Mouse (Mus musculus) intestine, postnatal 0 days (tissue): Measurements from ENCODE around the gene Rarb. TPM values are rescaled to one million over a fixed set of nuclear protein-coding genes. Genes with fewer than 3 reads are reported as not detected.
A peak's percentile ranks its signal among the peaks of the same experiment; 100 is the strongest.

ENCODE experiments used
- ATAC-seq: fragments of 200-750 bp; cut with Nextera tagmentation; 2 replicates; pipeline ENCODE4 v1.8.0; 2017; ENCODE audit warnings: mild to moderate bottlenecking, moderate TSS enrichment, moderate library complexity
- H3K27ac ChIP-seq: fragments of 300-500 bp; sonication (generic); 2 replicates; pipeline ENCODE4 v1.5.1; 2014; ENCODE audit warnings: mild to moderate bottlenecking, low read depth, low read length, moderate library complexity
- H3K27me3 ChIP-seq: fragments of 300-500 bp; sonication (generic); replicated peaks from 2 replicates; pipeline ENCODE4 v1.6.1; 2014; ENCODE audit warnings: low read length, mixed read lengths; ENCODE audit not compliant: control insufficient read depth, insufficient read depth
- H3K36me3 ChIP-seq: fragments of 300-500 bp; sonication (generic); 2 replicates; pipeline ENCODE4 v1.6.1; 2014; ENCODE audit warnings: mild to moderate bottlenecking, moderate library complexity; ENCODE audit not compliant: control insufficient read depth, insufficient read depth
- H3K4me1 ChIP-seq: fragments of 300-500 bp; sonication (generic); replicated peaks from 2 replicates; pipeline ENCODE4 v1.6.1; 2014; ENCODE audit warnings: antibody characterized with exemption, low read length, mixed read lengths; ENCODE audit not compliant: control insufficient read depth, insufficient read depth
- H3K4me2 ChIP-seq: fragments of 300-500 bp; sonication (generic); replicated peaks from 2 replicates; pipeline ENCODE4 v1.6.1; 2014; ENCODE audit warnings: low read depth, mild to moderate bottlenecking, moderate library complexity
- H3K4me3 ChIP-seq: fragments of 300-500 bp; sonication (generic); 2 replicates; pipeline ENCODE4 v1.5.1; 2014; ENCODE audit warnings: low read depth, low read length
- H3K9ac ChIP-seq: fragments of 300-500 bp; sonication (generic); 2 replicates; pipeline ENCODE4 v1.6.1; 2014; ENCODE audit warnings: mild to moderate bottlenecking, low read depth, low read length
- H3K9me3 ChIP-seq: fragments of 300-500 bp; sonication (generic); 2 replicates; pipeline ENCODE4 v1.6.1; 2016; ENCODE audit warnings: mixed run types; ENCODE audit not compliant: control insufficient read depth
- CTCF ChIP-seq: sonication (generic); IDR thresholded peaks from 2 replicates; pipeline ENCODE4 v1.5.1; 2016; ENCODE audit warnings: low read depth, mild to moderate bottlenecking, control low read depth, antibody characterized with exemption, moderate library complexity
- WGBS: fragments of 180-500 bp; shearing (Covaris S2); extraction: QIAGEN DNeasy Blood & Tissue Kit; methylation state at CpG from one replicate; pipeline ENCODE4 v1.1.7; 2014; 5-methylcytosine and 5-hydroxymethylcytosine counted together
- polyA plus RNA-seq: library from polyadenylated mRNA; unstranded; fragments of >200 nt; fragmentation: Nextera tagmentation; extraction: Ambion mirVana; gene quantifications from 2 replicates; pipeline ENCODE4 v1.2.1, GENCODE M21; 2015

The Rarb gene
- polyA plus RNA-seq, 1 experiment from 2014 or later: 2.4 TPM

DNA sequence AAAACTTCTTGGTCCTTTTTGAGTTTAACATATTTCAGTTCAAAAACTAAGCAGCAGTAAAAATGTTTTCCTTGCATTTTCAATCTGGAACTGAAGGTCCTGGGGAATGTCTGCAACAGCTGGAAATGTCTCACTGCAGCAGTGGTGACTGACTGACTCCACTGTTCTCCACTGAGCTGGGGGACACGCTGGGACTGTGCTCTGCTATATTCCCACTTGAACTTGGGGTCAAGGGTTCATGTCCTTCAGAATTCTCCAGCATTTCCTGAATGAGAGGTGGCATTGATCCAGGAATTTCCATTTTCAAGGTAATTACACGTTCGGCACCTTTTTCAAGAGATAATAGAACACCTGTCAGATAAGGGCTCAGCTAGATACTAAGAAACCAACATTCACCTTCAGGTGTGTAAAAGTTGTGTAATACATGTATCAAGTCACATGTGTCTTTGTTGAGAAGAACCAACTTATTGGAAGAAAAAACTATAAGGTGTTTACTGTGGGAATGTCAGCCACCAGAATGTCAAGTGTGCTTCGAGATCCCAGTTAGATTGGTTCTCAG is 386.9 kb downstream of the Rarb start:
- 31% methylated on average over 4 of the region's 4 CpGs for WGBS
- Histone ChIP-seq H3K4me1 (no peaks in the 10 kb centered on the region), H3K4me2 (no peak overlapping the region), H3K27me3 (no peaks in the 10 kb centered on the region), H3K27ac (no peak overlapping the region), H3K36me3 (peaks cover 15% of the 10 kb centered on the region), H3K9me3 (no peaks in the 10 kb centered on the region), H3K9ac (no peak overlapping the region), H3K4me3 (no peak overlapping the region)
- peak; percentile 89 for ATAC-seq
- TF ChIP-seq CTCF: no peak

DNA sequence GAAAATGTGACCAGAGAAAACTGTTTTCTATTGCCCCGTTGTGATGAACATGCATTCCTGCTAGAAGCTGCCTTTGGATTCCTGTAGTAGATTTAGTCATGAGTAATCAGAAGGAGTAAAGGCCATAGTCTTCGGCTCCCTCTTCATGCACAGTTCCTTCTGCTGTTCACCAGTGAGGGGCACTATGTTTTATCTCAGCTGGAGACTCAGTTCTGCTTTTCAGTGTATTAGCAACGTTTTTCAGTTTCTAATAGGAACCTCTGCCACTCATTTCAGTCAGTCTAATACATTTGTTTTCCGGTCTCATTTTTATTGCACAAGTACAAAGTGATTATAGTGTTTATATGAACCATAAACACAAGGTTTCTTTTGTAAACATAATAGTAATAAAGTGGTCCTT is 391.4 kb downstream of the Rarb start:
- H3K27ac ChIP-seq: no peak overlapping the region
- H3K9ac ChIP-seq: no peak overlapping the region
- no peak overlapping the region for H3K4me2 ChIP-seq
- H3K4me1 ChIP-seq: no peaks in the 10 kb centered on the region
- H3K4me3 ChIP-seq: no peak overlapping the region
- H3K27me3 ChIP-seq: no peaks in the 10 kb centered on the region
- peak; percentile 27 for TF ChIP-seq CTCF
- no peak for ATAC-seq
- H3K36me3 ChIP-seq: peaks cover 23% of the 10 kb centered on the region
- no peaks in the 10 kb centered on the region for H3K9me3 ChIP-seq
- 44% methylated on average over 4 of the region's 4 CpGs for WGBS

DNA sequence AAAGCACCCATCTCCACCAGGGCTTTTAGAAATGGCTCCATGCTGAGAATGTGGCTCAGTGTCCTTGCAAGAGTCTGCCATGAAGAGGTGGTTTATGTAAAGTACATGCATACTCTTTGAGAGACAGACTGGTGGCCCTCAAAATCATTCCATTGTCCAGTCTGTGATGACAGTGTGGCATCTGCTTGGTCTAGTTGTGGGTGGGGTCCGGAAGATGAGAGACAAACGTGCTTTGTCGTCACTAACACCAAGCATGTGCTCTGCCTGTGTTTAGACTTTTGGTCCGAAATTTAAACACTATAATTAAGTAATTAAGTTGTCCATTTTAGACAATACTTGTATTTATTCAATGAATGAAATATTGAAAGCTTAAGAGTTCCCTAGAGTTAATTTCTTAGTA is 404.8 kb downstream of the Rarb start:
- no peaks in the 10 kb centered on the region for H3K27me3 ChIP-seq
- H3K4me3 ChIP-seq: no peak overlapping the region
- peaks cover 41% of the 10 kb centered on the region for H3K36me3 ChIP-seq
- no peak for ATAC-seq
- no peak overlapping the region for H3K27ac ChIP-seq
- H3K9me3 ChIP-seq: no peaks in the 10 kb centered on the region
- TF ChIP-seq CTCF: no peak
- H3K9ac ChIP-seq: no peak overlapping the region
- no peak overlapping the region for H3K4me2 ChIP-seq
- 82% methylated on average over 4 of the region's 4 CpGs for WGBS
- H3K4me1 ChIP-seq: no peaks in the 10 kb centered on the region

DNA sequence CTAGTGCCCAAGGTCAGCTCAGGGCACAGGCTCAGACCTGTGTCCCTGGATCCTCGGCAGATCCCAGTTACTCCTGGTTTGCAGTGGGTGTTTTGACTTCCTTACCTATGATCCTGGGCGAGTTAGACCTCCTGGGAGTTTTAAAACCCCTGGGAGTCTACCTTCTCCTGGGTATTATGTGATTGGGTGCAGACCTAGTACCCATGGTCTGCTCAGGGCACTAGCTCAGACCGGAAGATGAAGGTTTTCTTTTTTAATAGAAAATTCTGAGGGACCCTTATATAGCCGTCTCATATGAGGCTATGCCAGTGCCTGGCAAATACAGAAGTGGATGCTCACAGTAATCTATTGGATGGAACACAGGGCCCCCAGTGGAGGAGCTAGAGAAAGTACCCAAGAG is 413.8 kb downstream of the Rarb start:
- ATAC-seq: no peak
- TF ChIP-seq CTCF: no peak
- Histone ChIP-seq H3K27ac (no peak overlapping the region), H3K4me2 (no peak overlapping the region), H3K36me3 (peaks cover 34% of the 10 kb centered on the region), H3K27me3 (no peaks in the 10 kb centered on the region), H3K4me1 (no peaks in the 10 kb centered on the region), H3K9ac (no peak overlapping the region), H3K9me3 (no peaks in the 10 kb centered on the region), H3K4me3 (no peak overlapping the region)
- WGBS: 94% methylated on average over 4 of the region's 4 CpGs

DNA sequence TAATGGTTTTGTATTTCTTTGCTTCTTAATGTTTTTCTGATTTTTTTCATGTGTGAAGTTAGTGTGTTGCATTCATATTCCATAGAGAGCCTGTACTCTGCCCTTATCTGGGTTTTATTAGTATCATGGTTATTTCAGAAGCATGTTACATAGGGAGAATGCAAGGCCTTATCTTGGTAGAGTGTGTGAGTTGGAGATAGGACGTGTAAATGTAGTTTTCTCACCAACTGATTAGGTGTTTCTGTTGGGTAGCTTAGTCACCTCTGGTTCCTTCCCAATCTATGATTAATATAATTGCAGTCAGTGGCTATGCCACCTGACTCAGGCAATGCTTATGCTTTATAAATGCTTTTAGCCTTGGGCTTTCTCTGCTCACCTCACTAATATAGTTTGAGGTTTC is 434.2 kb downstream of the Rarb start:
- Histone ChIP-seq H3K36me3 (peaks cover 2% of the 10 kb centered on the region; the same call in 1 of the 2 replicates), H3K4me1 (no peaks in the 10 kb centered on the region), H3K9me3 (no peaks in the 10 kb centered on the region), H3K27ac (no peak overlapping the region), H3K9ac (no peak overlapping the region), H3K27me3 (no peaks in the 10 kb centered on the region), H3K4me3 (no peak overlapping the region), H3K4me2 (no peak overlapping the region)
- no peak for TF ChIP-seq CTCF
- WGBS: 35% methylated on average over 1 of the region's 1 CpGs
- ATAC-seq: no peak
